Mouse (Mus musculus) G1E (cell line): ENCODE results near the gene Fam89a. TPM values are rescaled to one million over a fixed set of nuclear protein-coding genes. Genes with fewer than 3 reads are reported as not detected.

Experiments
- ATAC-seq: 2 replicates; pipeline ENCODE4 v1.8.0; 2016; ENCODE audit warnings: mild to moderate bottlenecking; ENCODE audit not compliant: insufficient number of reproducible peaks, poor library complexity, low FRiP score, severe bottlenecking; ENCODE audit errors: extremely low read depth
- DNase-seq: peaks from one replicate; pipeline ENCODE4 v3.0.0; 2012; ENCODE audit warnings: low spot score
- H3K27me3 ChIP-seq: 2 replicates; pipeline ENCODE4 v1.6.1; 2012; ENCODE audit warnings: mild to moderate bottlenecking, low read length, inconsistent platforms; ENCODE audit not compliant: insufficient read depth
- H3K36me3 ChIP-seq: replicated peaks from 2 replicates; pipeline ENCODE3; 2012; ENCODE audit warnings: mild to moderate bottlenecking, inconsistent platforms
- H3K4me1 ChIP-seq: 2 replicates; pipeline ENCODE4 v1.6.1; 2012; ENCODE audit warnings: low read depth, low read length, inconsistent platforms, mixed read lengths; ENCODE audit not compliant: insufficient read depth
- H3K4me3 ChIP-seq: 2 replicates; pipeline ENCODE4 v1.5.1; 2012; ENCODE audit warnings: low read depth, mild to moderate bottlenecking, inconsistent platforms, low read length, moderate library complexity, mixed read lengths
- H3K9me3 ChIP-seq: replicated peaks from 2 replicates; pipeline ENCODE4 v1.6.1; 2012; ENCODE audit warnings: inconsistent platforms
- CTCF ChIP-seq: IDR thresholded peaks from 2 replicates; pipeline ENCODE4 v1.5.1; 2012; ENCODE audit warnings: low read depth, low read length, inconsistent platforms, mixed read lengths
- GATA1 ChIP-seq: IDR thresholded peaks from 2 replicates; pipeline ENCODE4 v1.6.1; 2012; ENCODE audit warnings: borderline replicate concordance, low read length, inconsistent platforms, mixed read lengths
- GATA2 ChIP-seq: IDR thresholded peaks from 2 replicates; pipeline ENCODE4 v1.6.1; 2012; ENCODE audit warnings: low read depth, low read length, inconsistent platforms, borderline replicate concordance
- POLR2AphosphoS5 ChIP-seq: IDR thresholded peaks from 2 replicates; pipeline ENCODE4 v1.6.1; 2012; ENCODE audit warnings: low read depth, low read length, inconsistent platforms; ENCODE audit not compliant: insufficient replicate concordance
- TAL1 ChIP-seq: conservative IDR thresholded peaks from 2 replicates; pipeline ENCODE4 v1.6.1; 2012; ENCODE audit warnings: low read depth, low read length, inconsistent platforms, mixed read lengths
- polyA plus RNA-seq: library from polyadenylated mRNA; stranded (reverse); fragments of >175 nt; gene quantifications from 2 replicates; pipeline ENCODE4 v1.2.3, GENCODE M21; 2012
- total RNA-seq, 2 experiments: library from RNA; stranded (forward) in 1 of 2; stranded (reverse) in 1 of 2; fragments of 200-1000 nt in 1 of 2; fragments of >200 nt in 1 of 2; fragmentation: Nextera tagmentation in 1 of 2; gene quantifications; 2 replicates each; pipeline ENCODE4 v1.2.3; 2014 to 2017

Fam89a gene
- total and polyA plus RNA-seq, 3 experiments: not detected

DNA sequence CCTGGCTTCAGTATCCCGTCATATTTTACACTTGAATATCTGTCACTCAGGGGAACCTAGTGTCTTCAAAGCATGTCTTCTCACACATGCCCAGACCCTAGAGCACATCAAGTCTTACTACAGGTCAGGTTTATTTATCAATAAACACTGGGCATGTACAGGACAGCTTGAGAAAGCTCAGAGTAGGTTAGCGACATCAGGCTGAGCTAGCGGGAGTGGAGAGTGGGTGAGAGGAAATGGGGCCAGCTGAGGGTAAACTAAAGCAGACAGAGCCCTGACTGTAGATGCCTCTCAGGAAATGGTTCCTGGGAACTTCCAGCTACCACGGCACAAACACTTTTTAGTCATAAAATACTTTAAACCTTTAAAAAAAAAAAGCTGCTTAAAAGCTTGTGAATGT lies 48.1 kb downstream of the Fam89a start:
- Histone ChIP-seq H3K4me1 (no peaks in the 10 kb centered on the region), H3K9me3 (no peaks in the 10 kb centered on the region), H3K4me3 (no peak overlapping the region), H3K36me3 (peaks cover 89% of the 10 kb centered on the region), H3K27me3 (no peaks in the 10 kb centered on the region)
- DNase-seq: no peak
- ATAC-seq: no peak
- no peak for TF ChIP-seq CTCF
- no peak for TF ChIP-seq GATA1
- TF ChIP-seq POLR2AphosphoS5: no peak
- no peak for TF ChIP-seq GATA2

DNA sequence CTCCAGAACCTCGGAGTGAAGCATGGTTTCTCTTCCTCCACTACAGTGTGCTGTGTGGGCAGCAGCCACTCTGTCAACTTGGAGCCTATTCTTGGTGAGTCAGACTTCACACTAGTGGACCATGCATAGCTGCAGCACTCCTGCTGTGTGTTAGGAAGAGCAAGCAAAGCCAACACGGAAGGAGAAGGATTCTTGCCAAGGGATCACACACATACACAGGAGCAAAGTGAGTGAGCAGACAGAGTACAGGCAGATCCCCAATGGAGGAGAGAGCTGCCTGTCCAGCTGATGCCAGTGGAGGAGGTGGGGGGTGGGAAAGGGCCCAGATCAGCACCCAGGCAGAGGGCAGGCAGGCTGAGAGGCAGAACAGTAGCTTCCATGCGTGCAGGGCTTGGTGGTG lies 49.4 kb downstream of the Fam89a start:
- H3K4me1 ChIP-seq: no peaks in the 10 kb centered on the region
- peaks cover 91% of the 10 kb centered on the region for H3K36me3 ChIP-seq
- DNase-seq (no peak), ATAC-seq (no peak)
- no peaks in the 10 kb centered on the region for H3K9me3 ChIP-seq
- H3K4me3 ChIP-seq: no peak overlapping the region
- TF ChIP-seq GATA1: no peak
- TF ChIP-seq GATA2: no peak
- no peak for TF ChIP-seq CTCF
- TF ChIP-seq TAL1: no peak
- no peak for TF ChIP-seq POLR2AphosphoS5
- H3K27me3 ChIP-seq: no peaks in the 10 kb centered on the region

DNA sequence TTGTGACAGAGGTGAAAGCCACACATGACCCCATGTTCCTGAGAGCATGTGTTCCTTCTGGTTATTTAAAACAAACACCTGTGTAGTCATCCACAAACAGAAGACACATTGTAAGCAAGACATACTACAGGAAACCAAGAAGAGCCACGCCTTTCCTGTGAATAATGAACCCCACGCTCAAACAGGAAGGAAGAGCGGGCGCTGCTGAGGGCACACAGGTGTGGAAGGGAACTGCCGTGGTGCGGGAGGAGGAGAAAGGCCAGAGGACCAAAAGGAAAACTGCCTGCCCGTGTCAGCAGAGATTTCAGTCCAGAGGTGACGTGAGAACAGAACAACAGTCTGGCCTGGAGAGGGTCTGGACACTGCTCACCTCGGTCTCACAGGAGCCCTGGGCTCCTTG lies 50.6 kb downstream of the Fam89a start:
- H3K4me1 ChIP-seq: no peaks in the 10 kb centered on the region
- H3K27me3 ChIP-seq: no peaks in the 10 kb centered on the region
- ATAC-seq: no peak
- H3K36me3 ChIP-seq: peaks cover 92% of the 10 kb centered on the region
- TF ChIP-seq GATA2 (no peak), CTCF (no peak), POLR2AphosphoS5 (no peak), TAL1 (no peak), GATA1 (no peak)
- no peak for DNase-seq
- H3K9me3 ChIP-seq: no peaks in the 10 kb centered on the region
- no peak overlapping the region for H3K4me3 ChIP-seq

DNA sequence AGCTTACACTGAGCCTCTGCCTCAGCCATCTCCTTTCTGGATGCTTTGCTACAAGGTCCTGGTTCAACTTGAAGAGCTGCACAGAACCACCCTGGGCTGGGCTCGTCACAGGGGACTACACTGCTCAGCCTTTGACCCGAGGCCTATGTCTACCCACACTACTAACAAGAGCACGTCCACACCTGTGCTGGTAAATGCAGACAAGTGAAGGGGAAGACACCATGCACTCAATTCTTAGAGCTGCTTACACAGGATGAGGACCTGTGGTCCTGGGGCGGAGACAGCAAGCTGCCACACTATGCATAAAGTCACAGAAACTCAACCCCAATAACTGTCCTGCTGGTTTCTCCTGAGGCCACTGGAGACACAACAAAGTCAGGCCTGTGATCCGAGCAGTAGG lies 51.4 kb downstream of the Fam89a start:
- Histone ChIP-seq H3K4me1 (no peaks in the 10 kb centered on the region), H3K4me3 (no peak overlapping the region), H3K27me3 (no peaks in the 10 kb centered on the region), H3K36me3 (peaks cover 92% of the 10 kb centered on the region), H3K9me3 (no peaks in the 10 kb centered on the region)
- DNase-seq (no peak), ATAC-seq (no peak)
- TF ChIP-seq CTCF (no peak), GATA2 (no peak), POLR2AphosphoS5 (no peak), TAL1 (no peak), GATA1 (no peak)

DNA sequence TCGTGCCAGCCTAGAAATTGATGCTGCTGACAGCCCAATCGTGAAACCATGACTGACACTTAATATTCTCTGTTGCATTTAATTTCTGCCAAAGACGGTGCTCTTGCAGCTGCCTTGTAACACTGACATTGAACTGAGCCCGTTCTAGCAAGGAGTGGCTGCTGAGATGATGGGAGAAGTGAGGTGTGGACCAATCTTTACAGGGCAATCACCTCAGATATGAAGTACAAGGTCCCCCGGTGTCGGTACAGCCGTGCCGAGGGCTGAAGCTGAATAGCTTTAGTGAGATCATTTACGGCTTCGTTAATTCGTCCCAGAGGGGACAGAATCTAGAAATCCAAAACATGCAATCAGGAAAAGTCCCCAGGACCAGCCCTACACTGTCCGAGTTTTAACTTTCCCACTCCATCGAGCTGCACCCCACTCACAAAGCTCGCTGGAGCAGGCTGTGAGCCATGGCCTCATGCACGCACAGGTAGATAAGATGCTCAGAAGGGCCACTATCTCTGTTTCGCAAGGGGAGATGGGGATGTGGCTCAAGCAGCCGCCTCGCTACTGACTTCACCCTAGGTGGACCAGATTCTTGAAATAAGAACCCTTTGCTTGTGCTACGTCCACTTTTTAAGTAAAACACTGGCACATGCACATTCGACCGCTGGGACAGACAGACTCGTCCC lies 56.1 kb downstream of the Fam89a start:
- H3K9me3 ChIP-seq: no peaks in the 10 kb centered on the region

DNA sequence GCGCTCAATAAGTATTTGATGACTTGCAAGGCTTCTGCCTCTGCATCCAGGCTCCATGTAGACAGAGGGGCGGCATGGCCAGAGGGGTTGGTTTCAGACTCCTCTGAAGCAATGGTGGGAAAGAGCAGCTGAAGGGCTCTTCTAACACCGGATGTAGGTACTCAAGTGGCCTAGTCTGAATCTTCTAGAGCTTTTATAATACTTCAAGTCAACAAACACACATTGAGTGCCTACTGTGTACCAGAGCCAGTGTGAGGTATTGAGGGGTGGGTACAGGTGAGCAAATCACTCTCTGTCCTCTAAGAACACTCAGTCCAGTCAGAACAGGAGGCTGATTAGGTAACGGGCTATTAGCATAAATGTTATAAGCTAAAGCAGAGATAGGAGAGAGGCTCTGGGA lies 59.9 kb downstream of the Fam89a start:
- DNase-seq (no peak), ATAC-seq (no peak)
- Histone ChIP-seq H3K9me3 (no peaks in the 10 kb centered on the region), H3K4me3 (no peak overlapping the region), H3K36me3 (peaks cover 84% of the 10 kb centered on the region), H3K27me3 (no peaks in the 10 kb centered on the region), H3K4me1 (no peaks in the 10 kb centered on the region)
- no peak for TF ChIP-seq TAL1
- no peak for TF ChIP-seq GATA1
- TF ChIP-seq GATA2: no peak
- no peak for TF ChIP-seq CTCF
- TF ChIP-seq POLR2AphosphoS5: no peak

More for the DNA sequence above, 56.1 kb downstream of the Fam89a start:
- TF ChIP-seq TAL1: no peak
- no peak for TF ChIP-seq GATA2
- no peak for TF ChIP-seq POLR2AphosphoS5
- TF ChIP-seq GATA1: no peak
- TF ChIP-seq CTCF: no peak
- no peaks in the 10 kb centered on the region for H3K27me3 ChIP-seq
- H3K4me1 ChIP-seq: no peaks in the 10 kb centered on the region
- H3K4me3 ChIP-seq: no peak overlapping the region
- DNase-seq (no peak), ATAC-seq (no peak)
- H3K36me3 ChIP-seq: peaks cover 94% of the 10 kb centered on the region

Other genes with a start within 250 kb of the Fam89a start
- 17.6 and 20.3 TPM in 2 replicates for gene Cog2, start 231.1 kb downstream of the Fam89a start, total RNA-seq (2014; fragmentation: Nextera tagmentation)
- gene Cog2, start 231.1 kb downstream of the Fam89a start, total RNA-seq (2017): 39.3 and 40.2 TPM in 2 replicates
- 16.3 and 17.5 TPM in 2 replicates for gene Cog2, start 231.1 kb downstream of the Fam89a start, polyA plus RNA-seq
- not detected in 2 replicates for gene Agt, start 182.1 kb downstream of the Fam89a start, total RNA-seq (2014; fragmentation: Nextera tagmentation)
- not detected in 2 replicates for gene Agt, start 182.1 kb downstream of the Fam89a start, total RNA-seq (2017)
- not detected in 2 replicates for gene Agt, start 182.1 kb downstream of the Fam89a start, polyA plus RNA-seq
- not detected in 2 replicates for gene Capn9, start 175.7 kb downstream of the Fam89a start, total RNA-seq (2014; fragmentation: Nextera tagmentation)
- gene Capn9, start 175.7 kb downstream of the Fam89a start, total RNA-seq (2017): not detected in 2 replicates
- gene Capn9, start 175.7 kb downstream of the Fam89a start, polyA plus RNA-seq: not detected in 2 replicates
- gene 2310022B05Rik, start 88.5 kb downstream of the Fam89a start, total RNA-seq (2014; fragmentation: Nextera tagmentation): 26.9 and 27.9 TPM in 2 replicates
- gene 2310022B05Rik, start 88.5 kb downstream of the Fam89a start, total RNA-seq (2017): 5.8 and 7.2 TPM in 2 replicates
- 16.8 and 20.3 TPM in 2 replicates for gene 2310022B05Rik, start 88.5 kb downstream of the Fam89a start, polyA plus RNA-seq
- gene Ttc13, start 29.8 kb downstream of the Fam89a start, total RNA-seq (2014; fragmentation: Nextera tagmentation): 26.2 and 35.1 TPM in 2 replicates
- 30.4 and 35.5 TPM in 2 replicates for gene Ttc13, start 29.8 kb downstream of the Fam89a start, total RNA-seq (2017)
- gene Ttc13, start 29.8 kb downstream of the Fam89a start, polyA plus RNA-seq: 6.8 and 9.2 TPM in 2 replicates
- 12.4 and 26.0 TPM in 2 replicates for gene Arv1, start 29.7 kb downstream of the Fam89a start, total RNA-seq (2014; fragmentation: Nextera tagmentation)
- 4.2 and 5.0 TPM in 2 replicates for gene Arv1, start 29.7 kb downstream of the Fam89a start, total RNA-seq (2017)
- 22.0 and 22.9 TPM in 2 replicates for gene Arv1, start 29.7 kb downstream of the Fam89a start, polyA plus RNA-seq
- gene Trim67, start 41.3 kb upstream of the Fam89a start, total RNA-seq (2014; fragmentation: Nextera tagmentation): not detected in 2 replicates
- gene Trim67, start 41.3 kb upstream of the Fam89a start, total RNA-seq (2017): 0.05 TPM in 1 of 2 replicates, not detected in the other
- gene Trim67, start 41.3 kb upstream of the Fam89a start, polyA plus RNA-seq: not detected in 2 replicates
- gene Gnpat, start 111.2 kb upstream of the Fam89a start, total RNA-seq (2014; fragmentation: Nextera tagmentation): 125 and 146 TPM in 2 replicates
- 129 and 131 TPM in 2 replicates for gene Gnpat, start 111.2 kb upstream of the Fam89a start, total RNA-seq (2017)
- gene Gnpat, start 111.2 kb upstream of the Fam89a start, polyA plus RNA-seq: 80.5 and 128 TPM in 2 replicates
- 49.3 and 61.9 TPM in 2 replicates for gene 2810004N23Rik, start 111.3 kb upstream of the Fam89a start, total RNA-seq (2014; fragmentation: Nextera tagmentation)
- gene 2810004N23Rik, start 111.3 kb upstream of the Fam89a start, total RNA-seq (2017): 73.7 and 74.1 TPM in 2 replicates
- gene 2810004N23Rik, start 111.3 kb upstream of the Fam89a start, polyA plus RNA-seq: 41.9 and 52.6 TPM in 2 replicates
- 14.4 and 15.1 TPM in 2 replicates for gene Exoc8, start 145.9 kb upstream of the Fam89a start, total RNA-seq (2014; fragmentation: Nextera tagmentation)
- gene Exoc8, start 145.9 kb upstream of the Fam89a start, total RNA-seq (2017): 22.8 and 24.8 TPM in 2 replicates
- gene Exoc8, start 145.9 kb upstream of the Fam89a start, polyA plus RNA-seq: 10.4 and 10.9 TPM in 2 replicates
- gene Sprtn, start 146.1 kb upstream of the Fam89a start, total RNA-seq (2014; fragmentation: Nextera tagmentation): 42.4 and 43.5 TPM in 2 replicates
- gene Sprtn, start 146.1 kb upstream of the Fam89a start, total RNA-seq (2017): 34.7 and 35.8 TPM in 2 replicates
- 13.0 and 21.7 TPM in 2 replicates for gene Sprtn, start 146.1 kb upstream of the Fam89a start, polyA plus RNA-seq
- 39.3 and 40.8 TPM in 2 replicates for gene Egln1, start 197.5 kb upstream of the Fam89a start, total RNA-seq (2014; fragmentation: Nextera tagmentation)
- 31.8 and 33.8 TPM in 2 replicates for gene Egln1, start 197.5 kb upstream of the Fam89a start, total RNA-seq (2017)
- gene Egln1, start 197.5 kb upstream of the Fam89a start, polyA plus RNA-seq: 17.6 and 19.9 TPM in 2 replicates